Mouse (Mus musculus) CH12.LX (cell line): ENCODE results near the gene Cacna1c.

Source experiments
- BHLHE40 ChIP-seq: IDR thresholded peaks from 2 replicates; pipeline ENCODE4 v1.6.1; 2011; ENCODE audit warnings: mild to moderate bottlenecking, low read depth, low read length, improper control_type of control experiment
- CHD2 ChIP-seq: IDR thresholded peaks from 2 replicates; pipeline ENCODE4 v1.6.1; 2011; ENCODE audit warnings: low read length, improper control_type of control experiment
- CTCF ChIP-seq, 2 experiments: IDR thresholded peaks in 1 of 2; conservative IDR thresholded peaks in 1 of 2; 2 replicates each; pipeline ENCODE4 v1.5.1; 2011 to 2012; ENCODE audit warnings: low read depth in 2 of 2, low read length in 2 of 2, improper control_type of control experiment in 1 of 2, inconsistent platforms in 1 of 2, mild to moderate bottlenecking in 1 of 2, moderate library complexity in 1 of 2
- JUND ChIP-seq: conservative IDR thresholded peaks from 2 replicates; pipeline ENCODE4 v1.6.1; 2011; ENCODE audit warnings: low read depth, low read length, improper control_type of control experiment
- MEF2A ChIP-seq: IDR thresholded peaks from 2 replicates; pipeline ENCODE4 v1.6.1; 2014; ENCODE audit warnings: low read depth, mild to moderate bottlenecking, inconsistent platforms, low read length, improper control_type of control experiment, borderline replicate concordance
- POLR2A ChIP-seq: IDR thresholded peaks from 2 replicates; pipeline ENCODE4 v1.6.1; 2011; ENCODE audit warnings: low read depth, mild to moderate bottlenecking, improper control_type of control experiment, low read length

DNA sequence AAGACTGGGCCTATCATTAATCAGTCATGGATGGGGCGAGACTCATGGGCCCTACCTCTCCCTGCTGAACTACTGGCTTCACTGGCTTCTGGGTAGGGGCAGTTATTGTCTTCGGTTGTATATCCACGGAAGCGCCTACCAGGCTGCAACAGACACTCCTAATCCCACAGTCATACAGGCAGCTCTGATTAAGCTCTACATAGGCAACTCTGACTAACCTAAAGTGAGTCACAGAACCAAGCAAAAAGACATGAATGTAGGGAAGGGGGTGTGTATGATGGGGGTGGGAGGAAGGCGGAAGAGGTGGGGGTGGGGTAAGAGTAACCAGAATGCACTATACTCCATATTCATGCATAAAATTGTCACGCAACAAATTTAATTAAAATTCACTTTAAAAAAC lies 518.9 kb downstream of the Cacna1c start:
- TF ChIP-seq POLR2A = no peak
- no peak for TF ChIP-seq CHD2
- no peak for TF ChIP-seq CTCF (conservative IDR thresholded peaks at IDR 0.05 in 1 of 2, IDR thresholded peaks at IDR 0.05 in 1 of 2; ENCODE audit: low read depth in 2 of 2, low read length in 2 of 2)
- no peak for TF ChIP-seq MEF2A
- no peak for TF ChIP-seq JUND
- TF ChIP-seq BHLHE40 = no peak
